Mouse (Mus musculus) erythroblast, embryonic 14.5 days (primary cell): ENCODE measurements around the gene Ppp2r2d.

Source experiments
- GATA1 ChIP-seq: IDR thresholded peaks from 2 replicates; pipeline ENCODE4 v1.6.1; 2012; ENCODE audit warnings: low read length, inconsistent platforms, mixed read lengths
- TAL1 ChIP-seq: IDR thresholded peaks from 3 replicates; pipeline ENCODE4 v1.6.1; 2012; ENCODE audit warnings: low read length, inconsistent platforms, mixed read lengths

DNA sequence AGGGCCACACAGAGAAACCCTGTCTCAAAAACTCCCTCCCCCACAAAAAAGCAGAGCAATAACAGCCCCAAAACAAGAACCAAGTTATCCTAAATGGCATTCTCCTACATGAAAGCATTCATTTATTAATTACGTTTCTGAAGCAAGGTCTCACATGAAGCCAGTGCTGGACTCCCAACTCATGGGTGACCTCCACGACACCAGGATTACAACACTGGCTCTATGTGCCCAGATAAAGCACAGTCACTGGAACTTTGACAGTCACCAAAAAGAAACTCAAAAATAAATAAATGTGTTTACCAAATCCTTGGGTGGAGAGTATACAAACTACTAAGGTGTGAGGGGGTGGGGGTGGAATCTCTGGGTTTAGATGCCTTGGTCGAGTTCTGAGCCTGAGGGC, 67.7 kb downstream of the Ppp2r2d start:
- TF ChIP-seq GATA1 (no peak), TAL1 (no peak)
